ENCODE assay signal across 11 mouse cellular contexts in the genomic region with DNA sequence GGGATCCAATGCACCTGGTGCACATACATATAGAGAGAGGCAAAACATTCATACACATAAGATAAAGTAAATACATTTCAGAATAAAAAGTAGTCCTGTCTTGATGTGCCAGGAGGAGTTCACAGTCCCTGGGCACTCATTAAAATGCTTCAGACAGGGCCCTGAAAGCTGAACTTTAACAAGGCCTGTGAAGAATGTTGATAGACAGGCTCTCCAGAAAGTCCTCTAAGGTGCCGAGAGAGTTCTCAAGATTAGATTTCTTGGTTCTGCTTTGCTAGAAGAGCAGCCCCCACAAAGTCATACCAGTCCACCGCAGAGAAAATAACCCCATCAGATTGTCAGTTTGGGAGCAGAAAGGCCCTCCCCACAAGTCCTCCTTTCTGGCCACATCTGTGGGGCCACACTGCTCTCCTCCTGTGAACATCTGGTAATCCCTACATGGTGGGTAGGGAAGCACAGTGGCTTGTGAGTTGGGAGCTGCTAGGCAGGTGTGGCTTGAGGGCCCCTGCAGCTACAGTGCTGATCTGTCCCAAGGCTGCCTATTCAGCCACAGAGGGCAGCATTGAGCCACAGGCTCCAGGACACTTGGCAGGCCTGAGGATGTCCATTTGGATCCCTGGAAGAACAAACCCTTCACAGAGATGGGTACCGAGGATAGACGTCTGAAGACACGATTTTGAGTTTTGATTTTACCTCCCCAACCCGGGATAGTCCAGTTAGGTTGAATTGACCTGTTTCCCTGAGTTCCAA. TPM values are rescaled to one million over a fixed set of nuclear protein-coding genes. Genes with fewer than 3 reads are reported as not detected.
A peak's percentile ranks its signal among the peaks of the same experiment; 100 is the strongest.
DNase-seq lines count a peak whose midpoint lies in the region; ATAC-seq and TF ChIP-seq lines count a peak whose summit lies in the region.
"Had no signal": no experiment of that assay in that cellular context is flagged by ENCODE, and none has a peak within 500 bp of the region (broad histone marks: within the 10 kb centered on the region; RNA-seq: fewer than 3 reads in every experiment).

No protein-coding gene starts in this region.

- DNase-seq in embryo, embryonic 10 days (ENCODE audit: low spot score) = peak; percentile 18
- no peak for DNase-seq in embryo, embryonic 9.5 days (ENCODE audit: extremely low spot score)
- DNase-seq in liver, embryonic 14.5 days (ENCODE audit: low read depth in 3 of 3, low spot score in 3 of 3) = no peak
- DNase-seq in liver = no peak
- peak; percentile 28 for DNase-seq in adipocyte (ENCODE audit: low spot score)
- DNase-seq in spleen, postnatal 4 days (ENCODE audit: low spot score in 2 of 2) = no peak
- DNase-seq in neural tube, embryonic 10.5 days (ENCODE audit: extremely low spot score, low spot score) = no peak
- DNase-seq: layer of hippocampus, adult 9-11 months; retina, postnatal 1 day had no signal

- ATAC-seq in liver, embryonic 14.5 days (ENCODE audit: insufficient read depth) = no peak
- 0 out of 2 replicates have a peak, but pooled peaks have one; percentile 37 for ATAC-seq in megakaryocyte progenitor cell, adult 5-6 weeks (replicated peaks; ENCODE audit: poor library complexity)

- TF ChIP-seq CTCF in liver, embryonic 14.5 days (IDR thresholded peaks at IDR 0.05; ENCODE audit: low read depth) = peak; percentile 60

- H3K4me2 ChIP-seq in liver, embryonic 14.5 days (ENCODE audit: low read depth) = no peak overlapping the region
- H3K4me2 ChIP-seq: hindbrain, embryonic 14.5 days had no signal

- no peaks in the 10 kb centered on the region for H3K27me3 ChIP-seq in liver, embryonic 14.5 days (ENCODE audit: control insufficient read depth, insufficient read depth, low read length)

- WGBS in liver, embryonic 14.5 days (ENCODE audit: insufficient replicate concordance) = 61% methylated on average over 6 of the region's 6 CpGs

- H3K27ac ChIP-seq in liver, embryonic 14.5 days = no peak overlapping the region
- H3K27ac ChIP-seq: hindbrain, embryonic 14.5 days had no signal

- no peaks in the 10 kb centered on the region for H3K36me3 ChIP-seq in liver, embryonic 14.5 days (replicated peaks; ENCODE audit: control insufficient read depth, insufficient read depth, low read depth)

- H3K4me1 ChIP-seq in liver, embryonic 14.5 days (replicated peaks; ENCODE audit: control insufficient read depth in 2 of 2, insufficient read depth in 2 of 2, low read length in 1 of 2) = no peaks in the 10 kb centered on the region

- H3K9ac ChIP-seq in liver, embryonic 14.5 days (replicated peaks) = no peak overlapping the region
- H3K9ac ChIP-seq: hindbrain, embryonic 14.5 days had no signal

- TF ChIP-seq EP300 in liver, embryonic 14.5 days (IDR thresholded peaks at IDR 0.05; ENCODE audit: low read depth) = no peak

- H3K4me3 ChIP-seq in liver, embryonic 14.5 days (ENCODE audit: insufficient read depth in 1 of 2, low read depth in 2 of 2, low read length in 2 of 2) = no peak overlapping the region

- H3K9me3 ChIP-seq in liver, embryonic 14.5 days (ENCODE audit: control insufficient read depth, low read length) = no peaks in the 10 kb centered on the region

RNA-seq across cellular contexts. Expression of a gene that starts 31.3 kb away (rescaled TPM):
- polyA plus RNA-seq in liver, embryonic 14.5 days (2012; rRNA removed) = 4.7 and 6.8 TPM in 2 replicates
- polyA plus RNA-seq in liver, embryonic 14.5 days (2014; fragmentation: Nextera tagmentation; extraction: Ambion mirVana) = 15.9 and 17.2 TPM in 2 replicates
- total RNA-seq in megakaryocyte progenitor cell, adult 5-6 weeks (2015) = 22.8 and 24.8 TPM in 2 replicates
- 28.6 and 30.1 TPM in 2 replicates for total RNA-seq in megakaryocyte progenitor cell, adult 5-6 weeks (2017)

RNA-seq across cellular contexts. Expression of a gene that starts 59.4 kb away (rescaled TPM):
- polyA plus RNA-seq in liver, embryonic 14.5 days (2012; rRNA removed) = not detected in 2 replicates
- polyA plus RNA-seq in liver, embryonic 14.5 days (2014; fragmentation: Nextera tagmentation; extraction: Ambion mirVana) = not detected in 2 replicates
- not detected in 2 replicates for total RNA-seq in megakaryocyte progenitor cell, adult 5-6 weeks (2015)
- not detected in 2 replicates for total RNA-seq in megakaryocyte progenitor cell, adult 5-6 weeks (2017)

Comparison
In these comparisons a context has a peak if more than half of its experiments do, and no peak if none do; other contexts are left out.
1. DNase-seq: peak in embryo, embryonic 10 days (single experiment) and adipocyte (single experiment); none in embryo, embryonic 9.5 days (single experiment), liver, embryonic 14.5 days (0 of 3), liver (single experiment), spleen, postnatal 4 days (0 of 2) and neural tube, embryonic 10.5 days (single experiment).